Mouse (Mus musculus) spleen, embryonic (tissue): Measurements from ENCODE around the gene Nhlh1.

Source experiments
- CTCF ChIA-PET: fragments of 350-600 bp; sonication (Branson Sonifier 250); formaldehyde crosslinking; loops from one replicate; lab custom pipeline; 2022; lab: Charles Lee

The Nhlh1 gene

GRCm38 (mm10) chr1:172057491-172057921 is at the start of gene Nhlh1:
TSS of gene Nhlh1 (minus strand) at chr1:172057573.
- CTCF ChIA-PET = no interaction called here

- CTCF ChIA-PET = no interaction called here
Observed at GRCm38 (mm10) chr1:172105101-172105500, 47.7 kb upstream of the Nhlh1 start.

DNA sequence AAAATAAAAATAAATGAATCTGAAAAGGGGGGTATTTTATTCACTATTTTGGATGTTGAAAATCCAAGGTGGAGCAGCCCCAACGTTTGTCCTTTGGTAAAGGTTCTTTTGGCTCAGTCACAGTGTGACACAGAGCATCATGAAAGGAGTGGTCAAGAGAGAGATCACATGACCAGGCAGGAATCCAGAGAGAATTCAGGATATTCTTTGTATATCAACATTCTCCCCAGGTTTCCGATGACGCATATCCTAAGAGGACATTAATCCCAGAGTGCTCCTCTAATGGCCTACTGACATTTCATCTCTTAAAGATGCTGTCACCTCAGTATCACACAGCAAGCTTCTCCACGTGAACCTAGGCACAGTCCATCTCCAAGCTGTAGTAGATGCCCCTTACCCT is 46.2 kb upstream of the Nhlh1 start:
- CTCF ChIA-PET = interaction anchor here (0.6 kb wide), 1 partner anchor 211 kb away, joined by 6 read pairs; no protein-coding TSS in a partner anchor

- CTCF ChIA-PET = no interaction called here
Observed at GRCm38 (mm10) chr1:172099325-172100033, 42.1 kb upstream of the Nhlh1 start.

GRCm38 (mm10) chr1:172095202-172095601 is 37.8 kb upstream of the Nhlh1 start:
- CTCF ChIA-PET = interaction anchor here (0.5 kb wide), 1 partner anchor 21 kb away, joined by 3 read pairs; no protein-coding TSS in a partner anchor

- CTCF ChIA-PET = no interaction called here
Observed at GRCm38 (mm10) chr1:172094295-172094694, 36.9 kb upstream of the Nhlh1 start.

GRCm38 (mm10) chr1:172093522-172093921 is 36.1 kb upstream of the Nhlh1 start:
- CTCF ChIA-PET = no interaction called here

DNA sequence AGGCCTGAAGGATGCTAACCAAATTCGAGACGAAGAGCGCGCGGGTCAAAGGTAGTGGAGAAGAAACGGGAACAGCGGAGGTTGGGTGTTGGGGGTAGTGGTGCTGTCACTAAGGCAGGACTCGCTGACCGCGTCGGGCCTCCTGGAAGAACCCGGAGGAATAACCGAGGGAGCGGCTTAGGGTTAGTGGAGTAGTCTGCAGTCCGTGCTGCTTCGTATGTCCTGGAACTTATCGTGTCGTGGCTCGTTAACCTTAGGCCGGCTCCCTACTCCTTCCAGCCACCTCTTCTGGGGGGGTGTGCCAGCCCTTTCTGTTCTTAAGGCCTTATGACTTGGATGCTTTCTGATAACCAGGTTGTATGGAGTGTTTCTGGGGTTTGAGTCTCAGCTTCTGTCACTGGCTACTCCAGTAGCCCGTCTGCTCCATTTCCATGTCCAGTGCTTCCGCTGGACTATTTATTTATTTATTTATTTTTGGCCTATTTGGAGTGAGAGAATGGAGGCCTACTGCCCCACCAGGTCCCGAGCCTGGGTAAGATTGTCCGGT is 25.6 kb upstream of the Nhlh1 start:
- CTCF ChIA-PET = interaction anchor here (0.6 kb wide), 1 partner anchor 56 kb away, joined by 3 read pairs; no protein-coding TSS in a partner anchor

- CTCF ChIA-PET = interaction anchor here (0.6 kb wide), 1 partner anchor 55 kb away, joined by 3 read pairs; no protein-coding TSS in a partner anchor
Observed at GRCm38 (mm10) chr1:172082101-172082898, 24.9 kb upstream of the Nhlh1 start, which contains the start of the genes Copa and Ncstn. TSS of gene Copa (plus strand) at chr1:172082529. TSS of gene Ncstn (minus strand) at chr1:172082795.

- CTCF ChIA-PET = no interaction called here
Observed at GRCm38 (mm10) chr1:172077981-172078380, 20.6 kb upstream of the Nhlh1 start.

GRCm38 (mm10) chr1:172072604-172073003 is 15.2 kb upstream of the Nhlh1 start:
- CTCF ChIA-PET = no interaction called here

DNA sequence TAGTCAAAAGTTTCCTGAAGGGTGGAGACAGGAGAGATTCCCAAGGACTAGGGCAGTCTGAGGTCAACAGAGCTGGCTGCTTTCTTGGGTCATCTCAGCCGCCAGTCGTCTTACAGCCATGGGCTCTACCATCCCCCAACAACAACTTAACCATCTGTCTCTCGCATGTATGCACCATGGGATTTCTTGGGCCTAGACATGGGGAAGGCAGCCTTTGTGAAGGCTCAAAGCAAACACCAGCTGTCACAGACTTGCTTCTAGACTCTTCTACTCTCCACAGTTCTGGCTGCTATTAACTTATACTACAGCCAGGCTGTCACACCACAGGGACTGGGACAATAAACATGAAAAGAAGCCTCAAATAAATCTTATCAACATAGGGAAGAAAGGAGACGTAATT is 14.2 kb upstream of the Nhlh1 start:
- CTCF ChIA-PET = interaction anchor here (0.6 kb wide), 1 partner anchor 19 kb away, joined by 6 read pairs; no protein-coding TSS in a partner anchor

- CTCF ChIA-PET = no interaction called here
Observed at GRCm38 (mm10) chr1:172070227-172070626, 12.9 kb upstream of the Nhlh1 start.

DNA sequence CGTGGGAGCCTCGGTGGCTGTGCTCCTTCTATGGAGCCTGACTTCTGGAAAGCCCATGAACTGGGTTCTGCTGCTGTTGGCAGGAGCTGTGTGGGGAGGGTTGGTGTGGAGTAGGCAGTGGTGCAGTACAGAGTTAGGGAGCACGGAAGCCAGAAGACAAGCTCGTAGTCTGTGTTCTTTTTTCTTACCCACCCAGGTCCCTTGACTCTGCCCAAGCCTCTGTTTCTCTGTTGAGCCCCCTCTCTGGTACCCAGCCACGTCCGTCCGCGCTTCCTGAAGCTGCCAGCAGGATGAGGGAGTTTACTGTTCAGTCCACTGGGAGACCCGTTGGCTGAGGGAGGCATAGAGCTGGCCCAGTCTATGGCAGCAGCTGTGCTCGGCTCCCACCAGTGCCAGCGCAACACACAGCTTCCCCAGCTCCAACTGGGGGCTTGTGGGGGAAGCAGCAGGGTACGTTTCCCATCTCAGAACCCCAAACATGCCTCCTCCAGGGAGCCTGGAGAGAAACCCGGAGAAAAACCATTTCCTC is 7.3 kb upstream of the Nhlh1 start:
- CTCF ChIA-PET = interaction anchor here (1.1 kb wide), 1 partner anchor 259 kb away, joined by 6 read pairs; no protein-coding TSS in a partner anchor

GRCm38 (mm10) chr1:172063291-172064023 is 6.1 kb upstream of the Nhlh1 start:
- CTCF ChIA-PET = no interaction called here

GRCm38 (mm10) chr1:172062101-172062500 is 4.7 kb upstream of the Nhlh1 start:
- CTCF ChIA-PET = no interaction called here

- CTCF ChIA-PET = no interaction called here
Observed at GRCm38 (mm10) chr1:172061217-172061616, 3.8 kb upstream of the Nhlh1 start.

- CTCF ChIA-PET = no interaction called here
Observed at GRCm38 (mm10) chr1:172060659-172061058, 3.3 kb upstream of the Nhlh1 start.

GRCm38 (mm10) chr1:172058874-172059273 is 1.5 kb upstream of the Nhlh1 start:
- CTCF ChIA-PET = no interaction called here

DNA sequence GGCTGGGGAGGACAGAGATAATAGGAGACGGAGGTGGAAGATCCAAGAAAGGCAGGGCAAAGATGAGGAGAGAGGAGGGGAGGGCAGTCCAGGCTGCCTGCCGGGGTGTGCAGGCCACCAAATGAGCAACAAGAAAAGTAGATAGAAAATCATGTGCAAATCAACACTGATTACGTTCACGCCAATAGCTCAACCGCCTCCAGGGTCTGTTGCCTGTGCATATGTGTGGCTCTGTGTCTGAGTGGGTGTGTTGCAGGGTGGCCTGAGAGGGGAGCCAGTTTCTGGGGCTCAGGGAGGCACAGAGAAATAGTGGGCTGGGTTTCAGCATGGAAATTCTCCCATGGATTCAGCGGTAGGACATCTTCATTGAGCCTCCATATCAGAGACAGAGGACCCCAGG is 948 bp upstream of the Nhlh1 start:
- CTCF ChIA-PET = no interaction called here

DNA sequence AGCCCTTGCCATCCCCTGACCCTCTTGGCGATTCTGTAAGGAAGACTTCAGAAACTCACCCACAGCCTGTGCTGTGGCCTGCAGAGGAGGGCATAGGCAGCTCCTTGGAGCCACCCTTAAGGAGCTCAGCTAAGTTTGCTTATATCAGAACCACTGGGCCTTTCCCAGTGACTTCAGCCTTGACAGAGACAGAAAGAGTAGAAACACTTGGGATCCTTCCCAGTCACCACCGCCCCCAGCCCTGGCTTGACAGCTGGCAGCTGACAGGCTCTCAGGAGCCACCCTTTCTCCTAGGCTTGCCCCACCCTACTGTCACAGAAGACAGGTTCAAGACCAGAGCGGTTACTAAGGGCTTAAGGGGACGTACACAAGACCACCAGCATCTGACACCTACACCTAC is 1.1 kb downstream of the Nhlh1 start:
- CTCF ChIA-PET = no interaction called here
